Mouse (Mus musculus): ENCODE measurements at regions not wholly inside any gene's neighbourhood (a gene's known extent, or its start where the extent isn't known, plus 50 kb on each side); places are given as distances from the start of the nearest gene placed in this dataset.

GRCm38 (mm10) chr13:37675718-37676117 lies 102.5 kb upstream of the Rreb1 start:
- TF ChIP-seq CTCF (IDR thresholded peaks at IDR 0.05; ENCODE audit: borderline replicate concordance, insufficient read depth, low read depth, low read length) (no peak), POLR2A (IDR thresholded peaks at IDR 0.05; ENCODE audit: borderline replicate concordance, insufficient read depth, low read length) (no peak)

Data from cerebellum, adult 2 months (tissue).